Mouse (Mus musculus): ENCODE measurements around the gene Mdm2.

DNA sequence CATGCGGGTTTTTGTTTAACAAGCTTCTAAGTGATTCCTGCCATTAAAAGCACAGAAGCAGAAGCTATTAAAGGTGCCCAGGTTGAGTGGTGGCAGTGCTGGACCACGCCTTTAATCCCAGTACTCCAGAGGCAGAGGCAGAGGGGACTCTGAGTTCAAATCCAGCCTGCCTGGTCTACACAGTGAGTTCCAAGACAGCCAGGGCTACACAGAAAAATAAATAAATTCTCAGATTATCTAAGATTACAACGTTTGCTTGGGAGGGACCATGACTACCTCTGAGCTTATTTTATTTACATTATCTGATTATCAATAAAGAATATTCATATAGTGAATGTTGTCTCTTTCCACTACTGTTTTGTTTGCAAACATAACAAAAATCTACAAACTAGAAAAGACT is 23.5 kb downstream of the Mdm2 start:
- TF ChIP-seq POLR2A (IDR thresholded peaks at IDR 0.05; ENCODE audit: extremely low read depth, insufficient read depth, low read length) (no peak), CTCF (IDR thresholded peaks at IDR 0.05; ENCODE audit: extremely low read depth, insufficient read depth, low read length) (no peak)
